Mouse (Mus musculus) stomach, postnatal 0 days (tissue): ENCODE data around the gene Olfr180. TPM values are rescaled to one million over a fixed set of nuclear protein-coding genes. Genes with fewer than 3 reads are reported as not detected.

Source experiments
- ATAC-seq: fragments of 200-750 bp; cut with Nextera tagmentation; 2 replicates; pipeline ENCODE4 v1.8.0; 2017; ENCODE audit not compliant: low FRiP score, low TSS enrichment
- DNase-seq: peaks from one replicate; pipeline ENCODE4 v3.0.0-alpha.2; 2016; ENCODE audit warnings: low spot score
- H3K27ac ChIP-seq: fragments of 300-500 bp; sonication (generic); replicated peaks from 2 replicates; pipeline ENCODE4 v1.5.1; 2014; ENCODE audit warnings: mild to moderate bottlenecking, control low read depth
- H3K27me3 ChIP-seq: fragments of 300-500 bp; sonication (generic); 2 replicates; pipeline ENCODE4 v1.6.1; 2014; ENCODE audit warnings: low read length; ENCODE audit not compliant: control insufficient read depth, insufficient read depth
- H3K36me3 ChIP-seq: fragments of 300-500 bp; sonication (generic); 2 replicates; pipeline ENCODE4 v1.6.1; 2014; ENCODE audit warnings: low read length, mixed read lengths; ENCODE audit not compliant: control insufficient read depth, insufficient read depth
- H3K4me1 ChIP-seq: fragments of 300-500 bp; sonication (generic); replicated peaks from 2 replicates; pipeline ENCODE4 v1.6.1; 2014; ENCODE audit warnings: antibody characterized with exemption; ENCODE audit not compliant: control insufficient read depth, insufficient read depth
- H3K4me2 ChIP-seq: fragments of 300-500 bp; sonication (generic); replicated peaks from 2 replicates; pipeline ENCODE4 v1.6.1; 2014; ENCODE audit warnings: low read depth, mild to moderate bottlenecking, control low read depth, moderate library complexity
- H3K4me3 ChIP-seq: fragments of 300-500 bp; sonication (generic); 2 replicates; pipeline ENCODE4 v1.5.1; 2014; ENCODE audit warnings: low read depth, low read length, control low read depth
- H3K9ac ChIP-seq: fragments of 300-500 bp; sonication (generic); 2 replicates; pipeline ENCODE4 v1.6.1; 2014; ENCODE audit warnings: mild to moderate bottlenecking, low read length, control low read depth, mixed read lengths
- H3K9me3 ChIP-seq: fragments of 300-500 bp; sonication (generic); 2 replicates; pipeline ENCODE4 v1.6.1; 2016; ENCODE audit warnings: low read length; ENCODE audit not compliant: control insufficient read depth
- CTCF ChIP-seq: IDR thresholded peaks from 2 replicates; pipeline ENCODE4 v1.5.1; 2016; ENCODE audit warnings: antibody characterized with exemption, low read depth, mild to moderate bottlenecking, moderate library complexity
- EP300 ChIP-seq: optimal IDR thresholded peaks from 2 replicates; pipeline ENCODE3; 2016; ENCODE audit warnings: antibody characterized with exemption
- WGBS: fragments of 180-500 bp; shearing (Covaris S2); extraction: QIAGEN DNeasy Blood & Tissue Kit; methylation state at CpG from one replicate; pipeline ENCODE4 v1.1.7; 2014; 5-methylcytosine and 5-hydroxymethylcytosine counted together
- polyA plus RNA-seq: library from polyadenylated mRNA; unstranded; fragments of >200 nt; fragmentation: Nextera tagmentation; extraction: Ambion mirVana; gene quantifications from 2 replicates; pipeline ENCODE4 v1.2.1, GENCODE M21; 2015

Olfr180 gene
- polyA plus RNA-seq, result not detected in 2 replicates

DNA sequence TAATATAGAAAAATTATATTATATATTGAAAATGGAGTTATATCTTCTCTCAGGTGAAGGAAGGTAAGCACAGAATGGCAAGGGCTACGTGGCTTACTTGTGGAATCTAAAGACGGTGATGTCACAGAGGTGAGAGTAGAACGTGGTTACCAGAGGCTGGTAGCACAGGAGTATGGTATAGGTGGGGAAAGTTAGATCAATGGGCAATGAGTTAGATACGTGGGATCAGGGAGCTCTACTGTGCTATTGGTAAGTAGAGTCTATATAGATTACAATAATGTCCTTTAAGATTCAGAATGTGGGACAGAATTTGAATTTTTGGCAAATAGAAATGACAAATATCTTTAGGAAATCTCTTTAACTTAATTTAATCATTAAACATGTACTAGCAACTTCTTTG is at the start of gene Olfr180:
TSS of gene Olfr180 (minus strand) at position 101 of the 400 bp plus-strand sequence.
- DNase-seq, result no peak
- Histone ChIP-seq H3K9me3 (no peaks in the 10 kb centered on the region), H3K4me2 (no peak within 1 kb of the TSS), H3K36me3 (no peaks in the 10 kb centered on the region), H3K27ac (no peak within 1 kb of the TSS), H3K27me3 (no peaks in the 10 kb centered on the region), H3K4me1 (no peaks in the 10 kb centered on the region), H3K4me3 (no peak within 1 kb of the TSS), H3K9ac (no peak within 1 kb of the TSS)
- ATAC-seq, result no peak
- WGBS, result 80% methylated on average over 4 of the region's 4 CpGs
- TF ChIP-seq CTCF, result no peak
- no peak for TF ChIP-seq EP300

GRCm38 (mm10) chr16:58928655-58929054 is 537 bp downstream of the Olfr180 start, which contains the start of gene Olfr181:
TSS of gene Olfr181 (minus strand) at chr16:58928755.
- H3K4me3 ChIP-seq, result no peak within 1 kb of the TSS
- H3K4me1 ChIP-seq, result no peaks in the 10 kb centered on the region
- H3K36me3 ChIP-seq, result no peaks in the 10 kb centered on the region
- no peak within 1 kb of the TSS for H3K9ac ChIP-seq
- H3K4me2 ChIP-seq, result no peak within 1 kb of the TSS
- H3K27ac ChIP-seq, result no peak within 1 kb of the TSS
- H3K9me3 ChIP-seq, result no peaks in the 10 kb centered on the region
- H3K27me3 ChIP-seq, result no peaks in the 10 kb centered on the region
- TF ChIP-seq CTCF, result no peak
- no peak for TF ChIP-seq EP300
- ATAC-seq (no peak), DNase-seq (no peak)
- 48% methylated on average over 1 of the region's 1 CpGs for whole genome bisulfite sequencing

GRCm38 (mm10) chr16:58891963-58892362 is 37.2 kb downstream of the Olfr180 start, which contains the start of gene Olfr178:
TSS of gene Olfr178 (minus strand) at chr16:58892063.
- no peak for ATAC-seq
- Histone ChIP-seq H3K27me3 (no peaks in the 10 kb centered on the region), H3K4me1 (no peaks in the 10 kb centered on the region), H3K9me3 (no peaks in the 10 kb centered on the region), H3K27ac (no peak within 1 kb of the TSS), H3K4me3 (no peak within 1 kb of the TSS), H3K9ac (no peak within 1 kb of the TSS), H3K36me3 (no peaks in the 10 kb centered on the region), H3K4me2 (no peak within 1 kb of the TSS)
- TF ChIP-seq EP300, result no peak
- TF ChIP-seq CTCF, result no peak
- DNase-seq, result no peak
- 87% methylated on average over 3 of the region's 3 CpGs for WGBS

- no peak for DNase-seq
- no peak for ATAC-seq
- Histone ChIP-seq H3K4me2 (no peak overlapping the region), H3K4me1 (no peaks in the 10 kb centered on the region), H3K9me3 (no peaks in the 10 kb centered on the region), H3K4me3 (no peak overlapping the region), H3K36me3 (no peaks in the 10 kb centered on the region), H3K9ac (no peak overlapping the region), H3K27ac (no peak overlapping the region), H3K27me3 (no peaks in the 10 kb centered on the region)
- TF ChIP-seq EP300 (no peak), CTCF (no peak)
- WGBS, result 88% methylated on average over 2 of the region's 2 CpGs
Observed at GRCm38 (mm10) chr16:58884416-58884815, 44.8 kb downstream of the Olfr180 start.

DNA sequence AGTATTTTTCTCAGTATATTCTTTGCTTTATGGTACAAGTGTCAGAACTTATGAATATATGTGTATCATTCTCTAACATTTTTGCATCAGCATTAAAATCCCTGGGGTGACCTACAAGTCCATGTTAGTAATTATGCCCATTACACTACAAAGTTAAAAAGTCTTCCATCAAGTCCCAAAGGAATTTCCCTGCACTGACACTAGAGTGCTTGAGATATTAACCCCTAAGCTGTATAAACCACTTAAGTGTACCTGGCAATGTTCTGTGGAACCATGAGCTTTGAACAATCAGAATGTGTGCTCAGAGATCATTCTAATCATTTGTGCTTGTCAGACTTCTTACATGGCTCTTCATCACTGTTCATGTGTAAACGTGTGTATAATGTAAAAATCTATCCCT is 54.5 kb downstream of the Olfr180 start, which contains the start of gene Olfr177:
TSS of gene Olfr177 (minus strand) at position 101 of the 400 bp plus-strand sequence.
- Histone ChIP-seq H3K4me2 (no peak within 1 kb of the TSS), H3K36me3 (no peaks in the 10 kb centered on the region), H3K9ac (no peak within 1 kb of the TSS), H3K27ac (no peak within 1 kb of the TSS), H3K9me3 (no peaks in the 10 kb centered on the region), H3K27me3 (no peaks in the 10 kb centered on the region), H3K4me3 (no peak within 1 kb of the TSS), H3K4me1 (no peaks in the 10 kb centered on the region)
- no peak for DNase-seq
- TF ChIP-seq CTCF (no peak), EP300 (no peak)
- WGBS, result 25% methylated on average over 1 of the region's 1 CpGs
- ATAC-seq, result no peak

Other genes starting within 250 kb of the Olfr180 start
- not detected in 2 replicates for gene Gpr15, start 210.3 kb downstream of the Olfr180 start, polyA plus RNA-seq
- gene Cldnd1, start 201.5 kb downstream of the Olfr180 start, polyA plus RNA-seq, result 91.1 and 92.7 TPM in 2 replicates
- gene Olfr172, start 166.2 kb downstream of the Olfr180 start, polyA plus RNA-seq, result not detected in 2 replicates
- gene Olfr173, start 129.1 kb downstream of the Olfr180 start, polyA plus RNA-seq, result not detected in 2 replicates
- not detected in 2 replicates for gene Olfr175-ps1, start 102.6 kb downstream of the Olfr180 start, polyA plus RNA-seq
- not detected in 2 replicates for gene Olfr177, start 54.6 kb downstream of the Olfr180 start, polyA plus RNA-seq
- not detected in 2 replicates for gene Olfr178, start 37.3 kb downstream of the Olfr180 start, polyA plus RNA-seq
- not detected in 2 replicates for gene Olfr181, start 637 bp downstream of the Olfr180 start, polyA plus RNA-seq
- gene Olfr183, start 66.0 kb upstream of the Olfr180 start, polyA plus RNA-seq, result not detected in 2 replicates
- not detected in 2 replicates for gene Olfr186, start 100.9 kb upstream of the Olfr180 start, polyA plus RNA-seq
- not detected in 2 replicates for gene Olfr187, start 110.4 kb upstream of the Olfr180 start, polyA plus RNA-seq
- not detected in 2 replicates for gene Olfr190, start 148.6 kb upstream of the Olfr180 start, polyA plus RNA-seq
- gene Olfr191, start 160.4 kb upstream of the Olfr180 start, polyA plus RNA-seq, result not detected in 2 replicates
- gene Olfr193, start 182.5 kb upstream of the Olfr180 start, polyA plus RNA-seq, result not detected in 2 replicates
- gene Olfr194, start 191.7 kb upstream of the Olfr180 start, polyA plus RNA-seq, result not detected in 2 replicates
- not detected in 2 replicates for gene Olfr195, start 217.7 kb upstream of the Olfr180 start, polyA plus RNA-seq
- gene Olfr196, start 241.1 kb upstream of the Olfr180 start, polyA plus RNA-seq, result not detected in 2 replicates